Mouse (Mus musculus): ENCODE measurements around the gene Olfr1061. TPM values are rescaled to one million over a fixed set of nuclear protein-coding genes. Genes with fewer than 3 reads are reported as not detected.
"Not testable (repeated sequence)": the region's sequence is repeated elsewhere in the genome, so short reads cannot be mapped to it uniquely, and the experiment has no call there.

The Olfr1061 gene
- not detected in 2 replicates for polyA plus RNA-seq (2015; fragmentation: Nextera tagmentation; extraction: Ambion mirVana)

GRCm38 (mm10) chr2:86413950-86414349, at the start of gene Olfr1061:
Gene Olfr1061, minus strand, starts transcription at chr2:86414050.
- Histone ChIP-seq H3K4me1 (replicated peaks; ENCODE audit: control insufficient read depth, insufficient read depth, low read length) (no peaks in the 10 kb centered on the region), H3K36me3 (ENCODE audit: control insufficient read depth, insufficient read depth, low read length) (no peaks in the 10 kb centered on the region), H3K4me2 (ENCODE audit: low read depth, low read length) (no peak within 1 kb of the TSS), H3K9me3 (ENCODE audit: control insufficient read depth, low read length) (no peaks in the 10 kb centered on the region), H3K9ac (ENCODE audit: low read length) (no peak within 1 kb of the TSS), H3K27me3 (ENCODE audit: control insufficient read depth, insufficient read depth, low read depth, low read length) (no peaks in the 10 kb centered on the region), H3K4me3 (ENCODE audit: low read length) (no peak within 1 kb of the TSS), H3K27ac (ENCODE audit: low read length) (no peak within 1 kb of the TSS)
- 64% methylated on average over 1 of the region's 1 CpGs for WGBS
- ATAC-seq (ENCODE audit: low read depth): no peak

GRCm38 (mm10) chr2:86460434-86460833, 46.6 kb upstream of the Olfr1061 start:
- Histone ChIP-seq H3K4me3 (ENCODE audit: low read length) (no peak overlapping the region), H3K4me2 (ENCODE audit: low read depth, low read length) (no peak overlapping the region), H3K27me3 (ENCODE audit: control insufficient read depth, insufficient read depth, low read depth, low read length) (no peaks in the 10 kb centered on the region), H3K27ac (ENCODE audit: low read length) (no peak overlapping the region), H3K9me3 (ENCODE audit: control insufficient read depth, low read length) (no peaks in the 10 kb centered on the region), H3K4me1 (replicated peaks; ENCODE audit: control insufficient read depth, insufficient read depth, low read length) (no peaks in the 10 kb centered on the region), H3K36me3 (ENCODE audit: control insufficient read depth, insufficient read depth, low read length) (no peaks in the 10 kb centered on the region), H3K9ac (ENCODE audit: low read length) (no peak overlapping the region)
- ATAC-seq (ENCODE audit: low read depth): no peak
- WGBS: 83% methylated on average over 1 of the region's 1 CpGs

GRCm38 (mm10) chr2:86456169-86456568, 42.3 kb upstream of the Olfr1061 start, which contains the start of gene Olfr1066:
Gene Olfr1066, minus strand, starts transcription at chr2:86456269.
- no peak within 1 kb of the TSS for H3K4me2 ChIP-seq (ENCODE audit: low read depth, low read length)
- 82% methylated on average over 1 of the region's 1 CpGs for WGBS
- H3K27ac ChIP-seq (ENCODE audit: low read length): no peak within 1 kb of the TSS
- H3K9ac ChIP-seq (ENCODE audit: low read length): no peak within 1 kb of the TSS
- no peaks in the 10 kb centered on the region for H3K36me3 ChIP-seq (ENCODE audit: control insufficient read depth, insufficient read depth, low read length)
- no peak within 1 kb of the TSS for H3K4me3 ChIP-seq (ENCODE audit: low read length)
- H3K27me3 ChIP-seq (ENCODE audit: control insufficient read depth, insufficient read depth, low read depth, low read length): no peaks in the 10 kb centered on the region
- ATAC-seq (ENCODE audit: low read depth): no peak
- H3K9me3 ChIP-seq (ENCODE audit: control insufficient read depth, low read length): no peaks in the 10 kb centered on the region
- H3K4me1 ChIP-seq (replicated peaks; ENCODE audit: control insufficient read depth, insufficient read depth, low read length): no peaks in the 10 kb centered on the region

GRCm38 (mm10) chr2:86450491-86450890, 36.6 kb upstream of the Olfr1061 start, which contains the start of gene Olfr1065:
Gene Olfr1065, minus strand, starts transcription at chr2:86450591.
- WGBS: no CpG with 5 or more reads among the region's 1 CpGs
- H3K9me3 ChIP-seq (ENCODE audit: control insufficient read depth, low read length); H3K27me3 ChIP-seq (ENCODE audit: control insufficient read depth, insufficient read depth, low read depth, low read length); H3K4me2 ChIP-seq (ENCODE audit: low read depth, low read length); ATAC-seq (ENCODE audit: low read depth); H3K4me1 ChIP-seq (replicated peaks; ENCODE audit: control insufficient read depth, insufficient read depth, low read length); H3K4me3 ChIP-seq (ENCODE audit: low read length); H3K9ac ChIP-seq (ENCODE audit: low read length); H3K27ac ChIP-seq (ENCODE audit: low read length); H3K36me3 ChIP-seq (ENCODE audit: control insufficient read depth, insufficient read depth, low read length): not testable (repeated sequence)

GRCm38 (mm10) chr2:86442101-86442500, 28.3 kb upstream of the Olfr1061 start:
- not testable (repeated sequence) for H3K27ac ChIP-seq (ENCODE audit: low read length); H3K4me1 ChIP-seq (replicated peaks; ENCODE audit: control insufficient read depth, insufficient read depth, low read length); H3K9ac ChIP-seq (ENCODE audit: low read length); H3K36me3 ChIP-seq (ENCODE audit: control insufficient read depth, insufficient read depth, low read length); H3K27me3 ChIP-seq (ENCODE audit: control insufficient read depth, insufficient read depth, low read depth, low read length); H3K4me2 ChIP-seq (ENCODE audit: low read depth, low read length); ATAC-seq (ENCODE audit: low read depth); H3K9me3 ChIP-seq (ENCODE audit: control insufficient read depth, low read length); H3K4me3 ChIP-seq (ENCODE audit: low read length)
- 73% methylated on average over 1 of the region's 1 CpGs for WGBS

- H3K27me3 ChIP-seq (ENCODE audit: control insufficient read depth, insufficient read depth, low read depth, low read length); ATAC-seq (ENCODE audit: low read depth); H3K27ac ChIP-seq (ENCODE audit: low read length); H3K9me3 ChIP-seq (ENCODE audit: control insufficient read depth, low read length); H3K4me2 ChIP-seq (ENCODE audit: low read depth, low read length); H3K4me1 ChIP-seq (replicated peaks; ENCODE audit: control insufficient read depth, insufficient read depth, low read length); H3K4me3 ChIP-seq (ENCODE audit: low read length); H3K36me3 ChIP-seq (ENCODE audit: control insufficient read depth, insufficient read depth, low read length); H3K9ac ChIP-seq (ENCODE audit: low read length): not testable (repeated sequence)
- 90% methylated on average over 8 of the region's 8 CpGs for WGBS
Observed at GRCm38 (mm10) chr2:86428511-86428910, 14.7 kb upstream of the Olfr1061 start.

- not testable (repeated sequence) for H3K9me3 ChIP-seq (ENCODE audit: control insufficient read depth, low read length); H3K27ac ChIP-seq (ENCODE audit: low read length); H3K4me1 ChIP-seq (replicated peaks; ENCODE audit: control insufficient read depth, insufficient read depth, low read length); ATAC-seq (ENCODE audit: low read depth); H3K9ac ChIP-seq (ENCODE audit: low read length); H3K27me3 ChIP-seq (ENCODE audit: control insufficient read depth, insufficient read depth, low read depth, low read length); H3K4me2 ChIP-seq (ENCODE audit: low read depth, low read length); H3K36me3 ChIP-seq (ENCODE audit: control insufficient read depth, insufficient read depth, low read length); H3K4me3 ChIP-seq (ENCODE audit: low read length)
Observed at GRCm38 (mm10) chr2:86426649-86427048, 12.8 kb upstream of the Olfr1061 start, which contains the start of gene Olfr1062. Gene Olfr1062, minus strand, starts transcription at chr2:86426749.

GRCm38 (mm10) chr2:86395114-86395513, 18.7 kb downstream of the Olfr1061 start:
- ATAC-seq (ENCODE audit: low read depth): no peak
- Histone ChIP-seq H3K36me3 (ENCODE audit: control insufficient read depth, insufficient read depth, low read length) (no peaks in the 10 kb centered on the region), H3K27me3 (ENCODE audit: control insufficient read depth, insufficient read depth, low read depth, low read length) (no peaks in the 10 kb centered on the region), H3K4me1 (replicated peaks; ENCODE audit: control insufficient read depth, insufficient read depth, low read length) (no peaks in the 10 kb centered on the region), H3K4me3 (ENCODE audit: low read length) (no peak overlapping the region), H3K4me2 (ENCODE audit: low read depth, low read length) (no peak overlapping the region), H3K9ac (ENCODE audit: low read length) (no peak overlapping the region), H3K27ac (ENCODE audit: low read length) (no peak overlapping the region), H3K9me3 (ENCODE audit: control insufficient read depth, low read length) (no peaks in the 10 kb centered on the region)
- WGBS: 78% methylated on average over 2 of the region's 2 CpGs

- not testable (repeated sequence) for H3K9ac ChIP-seq (ENCODE audit: low read length); H3K9me3 ChIP-seq (ENCODE audit: control insufficient read depth, low read length); H3K4me2 ChIP-seq (ENCODE audit: low read depth, low read length); ATAC-seq (ENCODE audit: low read depth); H3K4me1 ChIP-seq (replicated peaks; ENCODE audit: control insufficient read depth, insufficient read depth, low read length); H3K27me3 ChIP-seq (ENCODE audit: control insufficient read depth, insufficient read depth, low read depth, low read length); H3K27ac ChIP-seq (ENCODE audit: low read length); H3K36me3 ChIP-seq (ENCODE audit: control insufficient read depth, insufficient read depth, low read length); H3K4me3 ChIP-seq (ENCODE audit: low read length)
Observed at GRCm38 (mm10) chr2:86388461-86388860, 25.4 kb downstream of the Olfr1061 start, which contains the start of gene Olfr1058. Gene Olfr1058, minus strand, starts transcription at chr2:86388561.

- no peak within 1 kb of the TSS for H3K27ac ChIP-seq (ENCODE audit: low read length)
- H3K4me1 ChIP-seq (replicated peaks; ENCODE audit: control insufficient read depth, insufficient read depth, low read length): no peaks in the 10 kb centered on the region
- H3K4me3 ChIP-seq (ENCODE audit: low read length): no peak within 1 kb of the TSS
- no peak within 1 kb of the TSS for H3K9ac ChIP-seq (ENCODE audit: low read length)
- H3K4me2 ChIP-seq (ENCODE audit: low read depth, low read length): no peak within 1 kb of the TSS
- H3K27me3 ChIP-seq (ENCODE audit: control insufficient read depth, insufficient read depth, low read depth, low read length): no peaks in the 10 kb centered on the region
- ATAC-seq (ENCODE audit: low read depth): no peak
- no peaks in the 10 kb centered on the region for H3K9me3 ChIP-seq (ENCODE audit: control insufficient read depth, low read length)
- no peaks in the 10 kb centered on the region for H3K36me3 ChIP-seq (ENCODE audit: control insufficient read depth, insufficient read depth, low read length)
Observed at GRCm38 (mm10) chr2:86378293-86378692, 35.6 kb downstream of the Olfr1061 start, which contains the start of gene Olfr1057. Gene Olfr1057, minus strand, starts transcription at chr2:86378393.
